Comparison of ENCODE assay signal across 28 mouse cellular contexts in genomic region chr4:140639431-140640241, GRCm38 (mm10). TPM values are rescaled to one million over a fixed set of nuclear protein-coding genes. Genes with fewer than 3 reads are reported as not detected.
DNase-seq lines count a peak whose midpoint lies in the region; TF ChIP-seq lines count a peak whose summit lies in the region.
"Had no signal": no experiment of that assay in that cellular context is flagged by ENCODE, and none has a peak within 500 bp of the region (broad histone marks: within the 10 kb centered on the region; RNA-seq: fewer than 3 reads in every experiment).

No protein-coding gene starts in this region.

- TF ChIP-seq CTCF in layer of hippocampus, adult 2 months (conservative IDR thresholded peaks at IDR 0.05), result no peak

- no peak overlapping the region for H3K4me2 ChIP-seq in myocyte (ENCODE audit: low read depth)
- H3K4me2 ChIP-seq: heart, embryonic 11.5 days; hindbrain, embryonic 12.5 days; kidney, embryonic 15.5 days; liver, embryonic 12.5 days; neural tube, embryonic 12.5 days had no signal

- peak; percentile 23 for TF ChIP-seq POLR2A in myocyte (IDR thresholded peaks at IDR 0.05; ENCODE audit: insufficient read length, low read depth)

- H3K27ac ChIP-seq in layer of hippocampus, adult 2 months, result peak overlapping the region; percentile 90; the same call in 1 of the 2 replicates
- H3K27ac ChIP-seq: hindbrain, embryonic 12.5 days; liver, embryonic 12.5 days; neural tube, embryonic 12.5 days; stomach, postnatal 0 days had no signal

- H3K79me2 ChIP-seq in myocyte (ENCODE audit: control insufficient read depth, insufficient read depth), result peaks cover 15% of the 10 kb centered on the region

- H3K36me3 ChIP-seq in myocyte (ENCODE audit: control insufficient read depth, insufficient read depth), result no peaks in the 10 kb centered on the region
- H3K36me3 ChIP-seq: liver, embryonic 12.5 days had no signal

- peak; percentile 58 for DNase-seq in cerebellum, adult 11-12 months
- DNase-seq in cerebellum, postnatal 10 days, result no peak
- no peak for DNase-seq in layer of hippocampus, adult 2 months (ENCODE audit: low spot score in 2 of 2)
- no peak for DNase-seq in layer of hippocampus, adult 9-11 months
- peak; percentile 82 for DNase-seq in WW6 (ENCODE audit: low read depth, low spot score)
- DNase-seq in right cerebral cortex, postnatal 4 days, result no peak
- DNase-seq in gastrocnemius, postnatal 10 days, result no peak
- DNase-seq: adrenal gland, adult 8-10 months; gastrocnemius, postnatal 36 days; heart, adult 18-20 months; heart, postnatal 36 days; kidney, adult 11 months; layer of hippocampus, postnatal 36 days; left cerebral cortex, postnatal 4 days; liver, postnatal 0 days; lung, postnatal 36 days; midbrain, embryonic 14.5 days; right cerebral cortex, adult 18-20 months; thymus, adult 18-20 months; thymus, postnatal 36 days had no signal

- no peaks in the 10 kb centered on the region for H3K27me3 ChIP-seq in myocyte (ENCODE audit: control insufficient read depth, insufficient read depth, insufficient read length)
- H3K27me3 ChIP-seq: hindbrain, embryonic 12.5 days; kidney, embryonic 15.5 days; liver, embryonic 12.5 days; neural tube, embryonic 12.5 days had no signal

- no peak overlapping the region for H3K4me3 ChIP-seq in layer of hippocampus, adult 2 months
- H3K4me3 ChIP-seq in myocyte, result no peak overlapping the region
- H3K4me3 ChIP-seq: hindbrain, embryonic 12.5 days; kidney, embryonic 15.5 days; liver, embryonic 12.5 days; megakaryocyte, embryonic 14.5 days; neural tube, embryonic 12.5 days had no signal

- no peak overlapping the region for H3ac ChIP-seq in myocyte (ENCODE audit: control insufficient read depth, insufficient read length)

TF ChIP-seq in myocyte, 11 proteins besides CTCF, POLR2A, EP300 and RAD21:
- TF ChIP-seq SRF (IDR thresholded peaks at IDR 0.05; ENCODE audit: control insufficient read depth, insufficient read length, low read depth), result no peak
- TF ChIP-seq POLR2AphosphoS2 (IDR thresholded peaks at IDR 0.05; ENCODE audit: insufficient read length, low read depth), result peak; percentile 36

RNA-seq across cellular contexts. Expression of gene Arhgef10l, which starts 26.2 kb away (rescaled TPM):
- total RNA-seq in layer of hippocampus, adult 2 months (2021), result 10 to 100 TPM; 43.9 to 52.8 TPM
- polyA plus RNA-seq in myocyte (2012; fragmentation: generic; extraction: Trizol), result 34.7 TPM
- total RNA-seq in gastrocnemius, postnatal 10 days (2021), result 10 to 100 TPM; 50.3 to 53.7 TPM

Comparison
In these comparisons a context has a peak if more than half of its experiments do, and no peak if none do; other contexts are left out.
1. DNase-seq: peak in cerebellum, adult 11-12 months (single experiment) and WW6 (single experiment); none in cerebellum, postnatal 10 days (0 of 2), layer of hippocampus, adult 2 months (0 of 2), layer of hippocampus, adult 9-11 months (single experiment), right cerebral cortex, postnatal 4 days (single experiment) and gastrocnemius, postnatal 10 days (single experiment).